Mouse (Mus musculus) MEL (cell line): ENCODE results near the gene Map6.

Experiments used
- BHLHE40 ChIP-seq: IDR thresholded peaks from 2 replicates; pipeline ENCODE4 v1.6.1; 2012; ENCODE audit warnings: low read depth, mild to moderate bottlenecking, inconsistent platforms, low read length, improper control_type of control experiment, borderline replicate concordance
- CTCF ChIP-seq, 3 experiments: IDR thresholded peaks in 2 of 3; conservative IDR thresholded peaks in 1 of 3; 2 replicates each; pipeline ENCODE4 v1.5.1; 2011 to 2012; ENCODE audit warnings: low read length in 3 of 3, low read depth in 2 of 3, mild to moderate bottlenecking in 2 of 3, improper control_type of control experiment in 1 of 3, inconsistent platforms in 1 of 3, mixed read lengths in 1 of 3, moderate library complexity in 1 of 3; ENCODE audit not compliant: control insufficient read depth in 1 of 3, insufficient read depth in 1 of 3, poor library complexity in 1 of 3, severe bottlenecking in 1 of 3
- EP300 ChIP-seq, 2 experiments: IDR thresholded peaks; 2 replicates each; pipeline ENCODE4 v1.6.1; 2011; ENCODE audit warnings: improper control_type of control experiment in 2 of 2, low read length in 2 of 2, low read depth in 1 of 2, mild to moderate bottlenecking in 1 of 2
- MAFK ChIP-seq: IDR thresholded peaks from 2 replicates; pipeline ENCODE4 v1.6.1; 2011; ENCODE audit warnings: low read depth, mild to moderate bottlenecking, low read length, improper control_type of control experiment, borderline replicate concordance
- MYC ChIP-seq: IDR thresholded peaks from 2 replicates; pipeline ENCODE4 v1.6.1; 2011; ENCODE audit warnings: low read depth, mild to moderate bottlenecking, low read length, improper control_type of control experiment, moderate library complexity
- NRF1 ChIP-seq: IDR thresholded peaks from 2 replicates; pipeline ENCODE4 v1.6.1; 2014; ENCODE audit warnings: low read depth, mild to moderate bottlenecking, inconsistent platforms, low read length, improper control_type of control experiment, moderate library complexity; ENCODE audit not compliant: poor library complexity, insufficient read depth, severe bottlenecking
- POLR2A ChIP-seq, 2 experiments: IDR thresholded peaks; 2 replicates each; pipeline ENCODE4 v1.6.1; 2011 to 2012; ENCODE audit warnings: low read length in 2 of 2, mild to moderate bottlenecking in 2 of 2, control low read depth in 1 of 2, improper control_type of control experiment in 1 of 2, low read depth in 1 of 2, moderate library complexity in 1 of 2; ENCODE audit not compliant: control insufficient read depth in 1 of 2, insufficient read depth in 1 of 2, poor library complexity in 1 of 2
- SIN3A ChIP-seq: IDR thresholded peaks from 2 replicates; pipeline ENCODE4 v1.6.1; 2012; ENCODE audit warnings: low read length, improper control_type of control experiment, inconsistent platforms
- SMC3 ChIP-seq: IDR thresholded peaks from 2 replicates; pipeline ENCODE4 v1.6.1; 2011; ENCODE audit warnings: low read depth, low read length, improper control_type of control experiment
- TCF12 ChIP-seq: IDR thresholded peaks from 2 replicates; pipeline ENCODE4 v1.6.1; 2014; ENCODE audit warnings: low read depth, mild to moderate bottlenecking, inconsistent platforms, low read length, improper control_type of control experiment, moderate library complexity
- ZMIZ1 ChIP-seq: IDR thresholded peaks from 2 replicates; pipeline ENCODE4 v1.6.1; 2012; ENCODE audit warnings: low read depth, mild to moderate bottlenecking, inconsistent platforms, low read length, improper control_type of control experiment, moderate library complexity

DNA sequence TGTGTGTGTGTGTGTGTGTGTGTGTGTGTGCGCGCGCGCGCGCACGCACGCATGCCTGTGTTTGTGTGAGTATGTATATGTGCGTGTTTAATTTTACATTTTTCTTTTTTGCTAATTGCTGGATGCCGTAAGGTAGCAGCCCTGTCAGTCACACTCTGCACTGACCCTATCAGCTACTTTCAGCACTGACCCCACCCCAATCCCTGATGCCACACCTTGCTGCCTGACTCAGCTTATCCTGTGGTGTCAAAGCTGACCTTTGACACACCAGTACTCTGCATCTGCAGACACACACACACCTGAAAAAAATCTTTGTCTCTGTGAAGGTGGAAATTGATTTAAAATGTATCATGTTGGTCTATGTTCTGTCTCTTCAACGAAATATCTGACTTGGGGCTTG is 25.1 kb upstream of the Map6 start:
- TF ChIP-seq BHLHE40 (no peak), ZMIZ1 (no peak), MYC (no peak), SIN3A (no peak), MAFK (no peak), EP300 (IDR thresholded peaks at IDR 0.05; ENCODE audit: low read depth in 1 of 2, low read length in 2 of 2) (no peak), CTCF (IDR thresholded peaks at IDR 0.05 in 2 of 3, conservative IDR thresholded peaks at IDR 0.05 in 1 of 3; ENCODE audit: control insufficient read depth in 1 of 3, insufficient read depth in 1 of 3, low read depth in 2 of 3, low read length in 3 of 3, poor library complexity in 1 of 3, severe bottlenecking in 1 of 3) (no peak), NRF1 (no peak), TCF12 (no peak), POLR2A (IDR thresholded peaks at IDR 0.05; ENCODE audit: control insufficient read depth in 1 of 2, insufficient read depth in 1 of 2, low read depth in 1 of 2, low read length in 2 of 2, poor library complexity in 1 of 2) (no peak), SMC3 (no peak)
